Mouse (Mus musculus): ENCODE results near the gene Arhgap45. TPM values are rescaled to one million over a fixed set of nuclear protein-coding genes. Genes with fewer than 3 reads are reported as not detected.
A peak's percentile ranks its signal among the peaks of the same experiment; 100 is the strongest.
"Not testable (repeated sequence)": the region's sequence is repeated elsewhere in the genome, so short reads cannot be mapped to it uniquely, and the experiment has no call there.

Arhgap45 gene
- polyA plus RNA-seq, 1 experiment from 2014 or later: 56.2 TPM

- H3K4me3 ChIP-seq (ENCODE audit: inconsistent target); H3K27ac ChIP-seq; H3K36me3 ChIP-seq (ENCODE audit: inconsistent target); H3K79me2 ChIP-seq (ENCODE audit: inconsistent target): not testable (repeated sequence)
- 100% methylated on average over 1 of the region's 4 CpGs for WGBS (ENCODE audit: missing documents)
These were observed 28.9 kb downstream of the Arhgap45 start for GRCm38 (mm10) chr10:80045364-80045763.

GRCm38 (mm10) chr10:80045766-80046165 is 29.3 kb downstream of the Arhgap45 start:
- no peaks in the 10 kb centered on the region for H3K79me2 ChIP-seq (ENCODE audit: inconsistent target)
- no peak overlapping the region for H3K27ac ChIP-seq
- 91% methylated on average over 5 of the region's 5 CpGs for WGBS (ENCODE audit: missing documents)
- H3K4me3 ChIP-seq (ENCODE audit: inconsistent target): no peak overlapping the region
- no peaks in the 10 kb centered on the region for H3K36me3 ChIP-seq (ENCODE audit: inconsistent target)

- H3K79me2 ChIP-seq (ENCODE audit: inconsistent target): no peaks in the 10 kb centered on the region
- 85% methylated on average over 9 of the region's 9 CpGs for WGBS (ENCODE audit: missing documents)
- no peaks in the 10 kb centered on the region for H3K36me3 ChIP-seq (ENCODE audit: inconsistent target)
- H3K27ac ChIP-seq: no peak within 1 kb of the TSS
- H3K4me3 ChIP-seq (ENCODE audit: inconsistent target): no peak within 1 kb of the TSS
These were observed 30.6 kb downstream of the Arhgap45 start, which contains the start of gene Gpx4 for GRCm38 (mm10) chr10:80047041-80047565. Gene Gpx4 (plus strand): TSS chr10:80047166.

GRCm38 (mm10) chr10:80048396-80048795 is 31.9 kb downstream of the Arhgap45 start:
- Histone ChIP-seq H3K79me2 (ENCODE audit: inconsistent target) (no peaks in the 10 kb centered on the region), H3K36me3 (ENCODE audit: inconsistent target) (no peaks in the 10 kb centered on the region), H3K4me3 (ENCODE audit: inconsistent target) (no peak overlapping the region), H3K27ac (no peak overlapping the region)
- WGBS (ENCODE audit: missing documents): 87% methylated on average over 5 of the region's 5 CpGs

GRCm38 (mm10) chr10:80048834-80049233 is 32.4 kb downstream of the Arhgap45 start:
- H3K79me2 ChIP-seq (ENCODE audit: inconsistent target): no peaks in the 10 kb centered on the region
- H3K27ac ChIP-seq: no peak overlapping the region
- H3K4me3 ChIP-seq (ENCODE audit: inconsistent target): no peak overlapping the region
- 97% methylated on average over 3 of the region's 3 CpGs for WGBS (ENCODE audit: missing documents)
- no peaks in the 10 kb centered on the region for H3K36me3 ChIP-seq (ENCODE audit: inconsistent target)

GRCm38 (mm10) chr10:80050244-80050643 is 33.8 kb downstream of the Arhgap45 start:
- Histone ChIP-seq H3K79me2 (ENCODE audit: inconsistent target) (peaks cover 12% of the 10 kb centered on the region), H3K36me3 (ENCODE audit: inconsistent target) (no peaks in the 10 kb centered on the region), H3K4me3 (ENCODE audit: inconsistent target) (no peak overlapping the region), H3K27ac (no peak overlapping the region)
- WGBS (ENCODE audit: missing documents): 62% methylated on average over 5 of the region's 6 CpGs

GRCm38 (mm10) chr10:80050885-80051617 is 34.6 kb downstream of the Arhgap45 start:
- Histone ChIP-seq H3K4me3 (ENCODE audit: inconsistent target) (no peak overlapping the region), H3K36me3 (ENCODE audit: inconsistent target) (peaks cover 7% of the 10 kb centered on the region; the same call in 1 of the 2 replicates), H3K27ac (peak overlapping the region; percentile 97), H3K79me2 (ENCODE audit: inconsistent target) (peaks cover 20% of the 10 kb centered on the region)
- 74% methylated on average over 15 of the region's 15 CpGs for WGBS (ENCODE audit: missing documents)

- Histone ChIP-seq H3K4me3 (ENCODE audit: inconsistent target) (no peak overlapping the region), H3K79me2 (ENCODE audit: inconsistent target) (peaks cover 28% of the 10 kb centered on the region), H3K27ac (peak overlapping the region; percentile 97), H3K36me3 (ENCODE audit: inconsistent target) (peaks cover 13% of the 10 kb centered on the region; the same call in 1 of the 2 replicates)
- WGBS (ENCODE audit: missing documents): 4% methylated on average over 13 of the region's 14 CpGs
These were observed 35.3 kb downstream of the Arhgap45 start for GRCm38 (mm10) chr10:80051618-80052373.

GRCm38 (mm10) chr10:80052374-80052764 is 35.9 kb downstream of the Arhgap45 start:
- whole genome bisulfite sequencing (ENCODE audit: missing documents): 65% methylated on average over 5 of the region's 5 CpGs
- Histone ChIP-seq H3K36me3 (ENCODE audit: inconsistent target) (peaks cover 18% of the 10 kb centered on the region; the same call in 1 of the 2 replicates), H3K27ac (peak overlapping the region; percentile 97), H3K79me2 (ENCODE audit: inconsistent target) (peaks cover 31% of the 10 kb centered on the region), H3K4me3 (ENCODE audit: inconsistent target) (no peak overlapping the region)

GRCm38 (mm10) chr10:80053259-80053780 is 36.9 kb downstream of the Arhgap45 start:
- H3K79me2 ChIP-seq (ENCODE audit: inconsistent target): peaks cover 34% of the 10 kb centered on the region
- H3K36me3 ChIP-seq (ENCODE audit: inconsistent target): peaks cover 26% of the 10 kb centered on the region
- WGBS (ENCODE audit: missing documents): under 1% methylated on average over 43 of the region's 47 CpGs
- H3K4me3 ChIP-seq (ENCODE audit: inconsistent target): peak overlapping the region; percentile 56
- peak overlapping the region; percentile 97 for H3K27ac ChIP-seq

GRCm38 (mm10) chr10:80053831-80054815 is 37.7 kb downstream of the Arhgap45 start:
- Histone ChIP-seq H3K36me3 (ENCODE audit: inconsistent target) (peaks cover 34% of the 10 kb centered on the region), H3K27ac (peak overlapping the region; percentile 83), H3K79me2 (ENCODE audit: inconsistent target) (peaks cover 37% of the 10 kb centered on the region), H3K4me3 (ENCODE audit: inconsistent target) (peak overlapping the region; percentile 71)
- WGBS (ENCODE audit: missing documents): 2% methylated on average over 60 of the region's 77 CpGs

- peaks cover 42% of the 10 kb centered on the region for H3K36me3 ChIP-seq (ENCODE audit: inconsistent target)
- WGBS (ENCODE audit: missing documents): 0% methylated on average over 2 of the region's 3 CpGs
These were observed 38.5 kb downstream of the Arhgap45 start for GRCm38 (mm10) chr10:80054911-80055310.

GRCm38 (mm10) chr10:80055364-80055763 is 38.9 kb downstream of the Arhgap45 start:
- WGBS (ENCODE audit: missing documents): 84% methylated on average over 5 of the region's 5 CpGs
- Histone ChIP-seq H3K27ac (no peak overlapping the region), H3K79me2 (ENCODE audit: inconsistent target) (peaks cover 37% of the 10 kb centered on the region), H3K36me3 (ENCODE audit: inconsistent target) (peaks cover 46% of the 10 kb centered on the region), H3K4me3 (ENCODE audit: inconsistent target) (peak overlapping the region; percentile 71; the same call in 1 of the 2 replicates)

More at GRCm38 (mm10) chr10:80054911-80055310, 38.5 kb downstream of the Arhgap45 start:
- H3K27ac ChIP-seq: peak overlapping the region; percentile 72; the same call in 1 of the 2 replicates
- H3K79me2 ChIP-seq (ENCODE audit: inconsistent target): peaks cover 37% of the 10 kb centered on the region
- H3K4me3 ChIP-seq (ENCODE audit: inconsistent target): peak overlapping the region; percentile 71

Measured in macrophage (primary cell).